Mouse (Mus musculus) embryonic facial prominence, embryonic 14.5 days (tissue): Measurements from ENCODE around the gene Ctcfl. TPM values are rescaled to one million over a fixed set of nuclear protein-coding genes. Genes with fewer than 3 reads are reported as not detected.

ENCODE experiments used
- ATAC-seq: fragments of 200-750 bp; cut with Nextera tagmentation; 2 replicates; pipeline ENCODE4 v1.8.0; 2017; ENCODE audit warnings: low read depth, moderate number of reproducible peaks, moderate TSS enrichment
- DNase-seq: peaks from one replicate; pipeline ENCODE4 v3.0.0-alpha.2; 2015; ENCODE audit warnings: low spot score
- H3K27ac ChIP-seq: fragments of 300-500 bp; sonication (generic); replicated peaks from 2 replicates; pipeline ENCODE4 v1.5.1; 2014; ENCODE audit warnings: low read depth, mild to moderate bottlenecking, low read length, moderate library complexity
- H3K27me3 ChIP-seq: fragments of 300-500 bp; sonication (generic); replicated peaks from 2 replicates; pipeline ENCODE4 v1.6.1; 2014; ENCODE audit warnings: low read length; ENCODE audit not compliant: control insufficient read depth, insufficient read depth
- H3K36me3 ChIP-seq: fragments of 300-500 bp; sonication (generic); 2 replicates; pipeline ENCODE4 v1.6.1; 2014; ENCODE audit warnings: low read length, mixed read lengths; ENCODE audit not compliant: control insufficient read depth, insufficient read depth
- H3K4me1 ChIP-seq: fragments of 300-500 bp; sonication (generic); 2 replicates; pipeline ENCODE4 v1.6.1; 2014; ENCODE audit warnings: antibody characterized with exemption, low read length; ENCODE audit not compliant: control insufficient read depth, insufficient read depth
- H3K4me2 ChIP-seq: fragments of 300-500 bp; sonication (generic); 2 replicates; pipeline ENCODE4 v1.6.1; 2014; ENCODE audit warnings: low read depth, mild to moderate bottlenecking, low read length, moderate library complexity, mixed read lengths
- H3K4me3 ChIP-seq: fragments of 300-500 bp; sonication (generic); 2 replicates; pipeline ENCODE4 v1.5.1; 2014; ENCODE audit warnings: low read depth, mild to moderate bottlenecking, low read length
- H3K9ac ChIP-seq: fragments of 300-500 bp; sonication (generic); 2 replicates; pipeline ENCODE4 v1.6.1; 2014; ENCODE audit warnings: low read depth, mild to moderate bottlenecking, low read length, moderate library complexity, mixed read lengths
- H3K9me3 ChIP-seq: fragments of 300-500 bp; sonication (generic); 2 replicates; pipeline ENCODE4 v1.6.1; 2016; ENCODE audit warnings: low read length; ENCODE audit not compliant: control insufficient read depth
- WGBS: fragments of 180-500 bp; shearing (Covaris S2); extraction: QIAGEN DNeasy Blood & Tissue Kit; methylation state at CpG from one replicate; pipeline ENCODE4 v1.1.7; 2014; 5-methylcytosine and 5-hydroxymethylcytosine counted together
- polyA plus RNA-seq: library from polyadenylated mRNA; unstranded; fragments of >200 nt; fragmentation: Nextera tagmentation; extraction: Ambion mirVana; gene quantifications from 2 replicates; pipeline ENCODE4 v1.2.1, GENCODE M21; 2014

Ctcfl gene
- polyA plus RNA-seq, 1 experiment from 2014 or later, result 0.06 TPM

GRCm38 (mm10) chr2:173050604-173051382 lies 68.5 kb downstream of the Ctcfl start:
- Histone ChIP-seq H3K9me3 (no peaks in the 10 kb centered on the region), H3K4me3 (no peak overlapping the region), H3K4me2 (no peak overlapping the region), H3K27me3 (no peaks in the 10 kb centered on the region), H3K27ac (no peak overlapping the region), H3K36me3 (no peaks in the 10 kb centered on the region), H3K9ac (no peak overlapping the region), H3K4me1 (no peaks in the 10 kb centered on the region)
- WGBS, result 39% methylated on average over 6 of the region's 8 CpGs
- DNase-seq (no peak), ATAC-seq (no peak)

GRCm38 (mm10) chr2:173049817-173050216 lies 69.5 kb downstream of the Ctcfl start:
- H3K27me3 ChIP-seq, result no peaks in the 10 kb centered on the region
- H3K4me1 ChIP-seq, result no peaks in the 10 kb centered on the region
- H3K4me2 ChIP-seq, result no peak overlapping the region
- no peak overlapping the region for H3K4me3 ChIP-seq
- no peak overlapping the region for H3K27ac ChIP-seq
- no peak for ATAC-seq
- 33% methylated on average over 6 of the region's 6 CpGs for WGBS
- no peaks in the 10 kb centered on the region for H3K9me3 ChIP-seq
- H3K36me3 ChIP-seq, result no peaks in the 10 kb centered on the region
- DNase-seq, result no peak
- no peak overlapping the region for H3K9ac ChIP-seq

- 73% methylated on average over 3 of the region's 3 CpGs for WGBS
- Histone ChIP-seq H3K9me3 (no peaks in the 10 kb centered on the region), H3K4me2 (no peak overlapping the region), H3K27me3 (no peaks in the 10 kb centered on the region), H3K4me1 (no peaks in the 10 kb centered on the region), H3K27ac (no peak overlapping the region), H3K4me3 (no peak overlapping the region), H3K36me3 (no peaks in the 10 kb centered on the region), H3K9ac (no peak overlapping the region)
- no peak for DNase-seq
- no peak for ATAC-seq
Observed at GRCm38 (mm10) chr2:173049231-173049630, 70.1 kb downstream of the Ctcfl start.

- H3K9me3 ChIP-seq, result no peaks in the 10 kb centered on the region
- H3K4me1 ChIP-seq, result no peaks in the 10 kb centered on the region
- WGBS, result 50% methylated on average over 17 of the region's 17 CpGs
- H3K27ac ChIP-seq, result no peak overlapping the region
- no peaks in the 10 kb centered on the region for H3K27me3 ChIP-seq
- no peak for ATAC-seq
- H3K36me3 ChIP-seq, result no peaks in the 10 kb centered on the region
- DNase-seq, result no peak
- H3K9ac ChIP-seq, result no peak overlapping the region
- H3K4me2 ChIP-seq, result no peak overlapping the region
- H3K4me3 ChIP-seq, result no peak overlapping the region
Observed at GRCm38 (mm10) chr2:173048041-173048745, 71.1 kb downstream of the Ctcfl start.

GRCm38 (mm10) chr2:173047471-173047870 lies 71.9 kb downstream of the Ctcfl start:
- no peak for DNase-seq
- H3K4me3 ChIP-seq, result no peak overlapping the region
- WGBS, result 59% methylated on average over 5 of the region's 5 CpGs

GRCm38 (mm10) chr2:173046582-173047297 lies 72.6 kb downstream of the Ctcfl start:
- H3K9me3 ChIP-seq, result no peaks in the 10 kb centered on the region
- no peak overlapping the region for H3K4me3 ChIP-seq
- H3K27ac ChIP-seq, result no peak overlapping the region
- DNase-seq (no peak), ATAC-seq (no peak)
- H3K4me2 ChIP-seq, result no peak overlapping the region
- no peaks in the 10 kb centered on the region for H3K4me1 ChIP-seq
- H3K27me3 ChIP-seq, result no peaks in the 10 kb centered on the region
- no peaks in the 10 kb centered on the region for H3K36me3 ChIP-seq
- no peak overlapping the region for H3K9ac ChIP-seq
- WGBS, result 51% methylated on average over 15 of the region's 15 CpGs

More at GRCm38 (mm10) chr2:173047471-173047870, 71.9 kb downstream of the Ctcfl start:
- H3K4me1 ChIP-seq, result no peaks in the 10 kb centered on the region
- no peak overlapping the region for H3K4me2 ChIP-seq
- no peak overlapping the region for H3K9ac ChIP-seq
- no peaks in the 10 kb centered on the region for H3K9me3 ChIP-seq
- no peaks in the 10 kb centered on the region for H3K27me3 ChIP-seq
- H3K36me3 ChIP-seq, result no peaks in the 10 kb centered on the region
- no peak overlapping the region for H3K27ac ChIP-seq
- no peak for ATAC-seq

- Histone ChIP-seq H3K27ac (no peak overlapping the region), H3K9ac (no peak overlapping the region), H3K27me3 (no peaks in the 10 kb centered on the region), H3K9me3 (no peaks in the 10 kb centered on the region), H3K4me2 (no peak overlapping the region), H3K36me3 (no peaks in the 10 kb centered on the region), H3K4me1 (no peaks in the 10 kb centered on the region), H3K4me3 (no peak overlapping the region)
- ATAC-seq (no peak), DNase-seq (no peak)
- 75% methylated on average over 16 of the region's 18 CpGs for WGBS
Observed at GRCm38 (mm10) chr2:173044198-173044970, 74.9 kb downstream of the Ctcfl start.
